Mouse (Mus musculus) cerebellum, adult 2 months (tissue): ENCODE results near the gene Syt13.

ENCODE experiments used
- CTCF ChIP-seq: fragments of 200-500 bp; IDR thresholded peaks from 2 replicates; pipeline ENCODE4 v1.5.1; 2011; ENCODE audit warnings: low read depth, mild to moderate bottlenecking, control low read depth, low read length, moderate library complexity, borderline replicate concordance; ENCODE audit not compliant: insufficient read depth
- POLR2A ChIP-seq: fragments of 200-500 bp; IDR thresholded peaks from 2 replicates; pipeline ENCODE4 v1.6.1; 2011; ENCODE audit warnings: low read length, control low read depth, borderline replicate concordance; ENCODE audit not compliant: insufficient read depth

DNA sequence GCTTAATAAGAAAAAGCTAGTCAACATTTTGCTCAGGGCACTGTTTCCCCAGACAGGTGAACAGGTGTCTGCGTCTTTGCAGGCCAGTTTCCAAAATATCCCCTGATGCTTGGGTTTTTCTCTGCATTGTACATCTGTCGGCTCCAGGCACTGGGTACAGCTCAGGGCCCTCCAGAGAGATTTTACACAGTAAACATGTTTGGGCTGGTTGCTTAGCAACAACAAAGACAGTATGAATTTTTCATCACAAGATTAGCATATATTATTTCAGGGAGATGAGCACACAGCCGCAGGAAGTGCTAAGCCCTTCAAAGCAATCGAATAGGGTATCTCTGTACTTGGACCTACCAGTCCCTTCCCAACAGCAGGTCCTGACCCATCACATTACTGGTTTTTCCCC lies 5.8 kb downstream of the Syt13 start:
- no peak for TF ChIP-seq CTCF
- no peak for TF ChIP-seq POLR2A
